Mouse (Mus musculus) embryonic facial prominence, embryonic 15.5 days (tissue): ENCODE measurements at regions not wholly inside any gene's neighbourhood (a gene's known extent, or its start where the extent isn't known, plus 50 kb on each side); places are given as distances from the start of the nearest gene placed in this dataset.

Experiments used
- ATAC-seq: fragments of 200-750 bp; cut with Nextera tagmentation; 2 replicates; pipeline ENCODE4 v1.8.0; 2017; ENCODE audit warnings: low read depth, moderate TSS enrichment; ENCODE audit not compliant: insufficient number of reproducible peaks, low FRiP score, low TSS enrichment
- H3K27ac ChIP-seq: fragments of 300-500 bp; sonication (generic); replicated peaks from 2 replicates; pipeline ENCODE4 v1.5.1; 2015; ENCODE audit warnings: mild to moderate bottlenecking, inconsistent platforms
- H3K27me3 ChIP-seq: fragments of 300-500 bp; sonication (generic); 2 replicates; pipeline ENCODE4 v1.6.1; 2015; ENCODE audit warnings: inconsistent platforms
- H3K36me3 ChIP-seq: fragments of 300-500 bp; sonication (generic); 2 replicates; pipeline ENCODE4 v1.6.1; 2015; ENCODE audit warnings: mild to moderate bottlenecking, inconsistent platforms
- H3K4me1 ChIP-seq: fragments of 300-500 bp; sonication (generic); 2 replicates; pipeline ENCODE4 v1.6.1; 2015; ENCODE audit warnings: inconsistent platforms
- H3K4me2 ChIP-seq: fragments of 300-500 bp; sonication (generic); replicated peaks from 2 replicates; pipeline ENCODE4 v1.6.1; 2015; ENCODE audit warnings: mild to moderate bottlenecking, inconsistent platforms
- H3K4me3 ChIP-seq: fragments of 300-500 bp; sonication (generic); replicated peaks from 2 replicates; pipeline ENCODE4 v1.5.1; 2015; ENCODE audit warnings: mild to moderate bottlenecking, inconsistent platforms
- H3K9ac ChIP-seq: fragments of 300-500 bp; sonication (generic); 2 replicates; pipeline ENCODE4 v1.6.1; 2015; ENCODE audit warnings: inconsistent platforms
- H3K9me3 ChIP-seq: fragments of 300-500 bp; sonication (generic); replicated peaks from 2 replicates; pipeline ENCODE4 v1.6.1; 2016; ENCODE audit warnings: inconsistent platforms
- WGBS: fragments of 180-500 bp; shearing (Covaris S2); methylation state at CpG from one replicate; pipeline ENCODE4 v1.1.7; 2015; 5-methylcytosine and 5-hydroxymethylcytosine counted together

GRCm38 (mm10) chr2:137704051-137704450 lies 552.3 kb upstream of the Btbd3 start:
- ATAC-seq = peak; percentile 47; the same call in 1 of the 2 replicates
- Histone ChIP-seq H3K36me3 (no peaks in the 10 kb centered on the region), H3K27me3 (no peaks in the 10 kb centered on the region), H3K9me3 (no peaks in the 10 kb centered on the region), H3K27ac (no peak overlapping the region), H3K9ac (no peak overlapping the region), H3K4me3 (no peak overlapping the region), H3K4me2 (no peak overlapping the region), H3K4me1 (peaks cover 11% of the 10 kb centered on the region; the same call in 1 of the 2 replicates)
- WGBS = 73% methylated on average over 3 of the region's 3 CpGs

- Histone ChIP-seq H3K36me3 (no peaks in the 10 kb centered on the region), H3K27me3 (no peaks in the 10 kb centered on the region), H3K4me2 (no peak overlapping the region), H3K4me1 (no peaks in the 10 kb centered on the region), H3K27ac (no peak overlapping the region), H3K9me3 (no peaks in the 10 kb centered on the region), H3K9ac (no peak overlapping the region), H3K4me3 (no peak overlapping the region)
- ATAC-seq = no peak
- 86% methylated on average over 5 of the region's 5 CpGs for WGBS
Observed at GRCm38 (mm10) chr2:137695885-137696284, 560.5 kb upstream of the Btbd3 start.

GRCm38 (mm10) chr2:137694020-137694419 lies 562.3 kb upstream of the Btbd3 start:
- Histone ChIP-seq H3K36me3 (no peaks in the 10 kb centered on the region), H3K27ac (no peak overlapping the region), H3K4me2 (no peak overlapping the region), H3K27me3 (no peaks in the 10 kb centered on the region), H3K4me1 (no peaks in the 10 kb centered on the region), H3K9ac (no peak overlapping the region), H3K9me3 (no peaks in the 10 kb centered on the region), H3K4me3 (no peak overlapping the region)
- no peak for ATAC-seq
- 45% methylated on average over 3 of the region's 3 CpGs for WGBS

GRCm38 (mm10) chr2:137687208-137687607 lies 569.2 kb upstream of the Btbd3 start:
- no peak for ATAC-seq
- Histone ChIP-seq H3K4me2 (no peak overlapping the region), H3K9me3 (no peaks in the 10 kb centered on the region), H3K4me1 (no peaks in the 10 kb centered on the region; the same call in 1 of the 2 replicates), H3K9ac (no peak overlapping the region), H3K27ac (no peak overlapping the region), H3K4me3 (no peak overlapping the region), H3K27me3 (no peaks in the 10 kb centered on the region), H3K36me3 (no peaks in the 10 kb centered on the region)
- WGBS = 54% methylated on average over 11 of the region's 11 CpGs

- Histone ChIP-seq H3K9ac (no peak overlapping the region), H3K4me1 (no peaks in the 10 kb centered on the region; the same call in 1 of the 2 replicates), H3K27ac (no peak overlapping the region), H3K4me3 (no peak overlapping the region), H3K27me3 (no peaks in the 10 kb centered on the region), H3K9me3 (no peaks in the 10 kb centered on the region), H3K4me2 (no peak overlapping the region), H3K36me3 (no peaks in the 10 kb centered on the region)
- no peak for ATAC-seq
- 47% methylated on average over 4 of the region's 4 CpGs for WGBS
Observed at GRCm38 (mm10) chr2:137686735-137687134, 569.6 kb upstream of the Btbd3 start.

GRCm38 (mm10) chr2:137681762-137682161 lies 565.3 kb upstream of the Jag1 start:
- 97% methylated on average over 1 of the region's 1 CpGs for WGBS
- ATAC-seq = no peak
- Histone ChIP-seq H3K9me3 (no peaks in the 10 kb centered on the region), H3K36me3 (no peaks in the 10 kb centered on the region), H3K4me3 (no peak overlapping the region), H3K9ac (no peak overlapping the region), H3K27me3 (no peaks in the 10 kb centered on the region), H3K27ac (no peak overlapping the region), H3K4me2 (no peak overlapping the region), H3K4me1 (no peaks in the 10 kb centered on the region)

- H3K36me3 ChIP-seq = no peaks in the 10 kb centered on the region
- H3K9ac ChIP-seq = no peak overlapping the region
- 36% methylated on average over 2 of the region's 2 CpGs for WGBS
Observed at GRCm38 (mm10) chr2:137663171-137663570, 546.7 kb upstream of the Jag1 start.

GRCm38 (mm10) chr2:137662216-137662615 lies 545.8 kb upstream of the Jag1 start:
- Histone ChIP-seq H3K9me3 (no peaks in the 10 kb centered on the region), H3K9ac (no peak overlapping the region), H3K36me3 (no peaks in the 10 kb centered on the region), H3K27me3 (no peaks in the 10 kb centered on the region), H3K4me1 (0 out of 2 replicates have a peak, but pooled peaks cover 4% of the 10 kb centered on the region), H3K4me3 (no peak overlapping the region), H3K27ac (no peak overlapping the region), H3K4me2 (no peak overlapping the region)
- 82% methylated on average over 2 of the region's 2 CpGs for WGBS
- ATAC-seq = no peak

More at GRCm38 (mm10) chr2:137663171-137663570, 546.7 kb upstream of the Jag1 start:
- ATAC-seq = no peak
- H3K27me3 ChIP-seq = no peaks in the 10 kb centered on the region
- 0 out of 2 replicates have a peak, but pooled peaks cover 4% of the 10 kb centered on the region for H3K4me1 ChIP-seq
- H3K9me3 ChIP-seq = no peaks in the 10 kb centered on the region
- no peak overlapping the region for H3K27ac ChIP-seq
- no peak overlapping the region for H3K4me3 ChIP-seq
- no peak overlapping the region for H3K4me2 ChIP-seq

GRCm38 (mm10) chr2:137660449-137660848 lies 544.0 kb upstream of the Jag1 start:
- H3K36me3 ChIP-seq = no peaks in the 10 kb centered on the region
- 49% methylated on average over 1 of the region's 1 CpGs for WGBS
- no peaks in the 10 kb centered on the region for H3K9me3 ChIP-seq
- ATAC-seq = no peak
- H3K4me3 ChIP-seq = no peak overlapping the region
- no peak overlapping the region for H3K4me2 ChIP-seq
- no peak overlapping the region for H3K27ac ChIP-seq
- 0 out of 2 replicates have a peak, but pooled peaks cover 4% of the 10 kb centered on the region for H3K4me1 ChIP-seq
- H3K9ac ChIP-seq = no peak overlapping the region
- H3K27me3 ChIP-seq = no peaks in the 10 kb centered on the region

GRCm38 (mm10) chr2:137654296-137654695 lies 537.9 kb upstream of the Jag1 start:
- H3K4me1 ChIP-seq = no peaks in the 10 kb centered on the region
- H3K4me2 ChIP-seq = no peak overlapping the region
- no peaks in the 10 kb centered on the region for H3K9me3 ChIP-seq
- WGBS = 75% methylated on average over 3 of the region's 3 CpGs
- no peaks in the 10 kb centered on the region for H3K36me3 ChIP-seq
- H3K4me3 ChIP-seq = no peak overlapping the region
- ATAC-seq = no peak
- H3K27me3 ChIP-seq = no peaks in the 10 kb centered on the region
- no peak overlapping the region for H3K27ac ChIP-seq
- H3K9ac ChIP-seq = no peak overlapping the region

- ATAC-seq = no peak
- no peaks in the 10 kb centered on the region for H3K4me1 ChIP-seq
Observed at GRCm38 (mm10) chr2:137644160-137644559, 527.7 kb upstream of the Jag1 start.

GRCm38 (mm10) chr2:137643269-137644055 lies 527.0 kb upstream of the Jag1 start:
- no peak overlapping the region for H3K4me2 ChIP-seq
- no peaks in the 10 kb centered on the region for H3K36me3 ChIP-seq
- WGBS = 60% methylated on average over 10 of the region's 10 CpGs
- no peak for ATAC-seq
- no peaks in the 10 kb centered on the region for H3K27me3 ChIP-seq
- H3K4me3 ChIP-seq = no peak overlapping the region
- no peak overlapping the region for H3K27ac ChIP-seq
- H3K9me3 ChIP-seq = no peaks in the 10 kb centered on the region
- no peak overlapping the region for H3K9ac ChIP-seq
- no peaks in the 10 kb centered on the region for H3K4me1 ChIP-seq

More at GRCm38 (mm10) chr2:137644160-137644559, 527.7 kb upstream of the Jag1 start:
- Histone ChIP-seq H3K9me3 (no peaks in the 10 kb centered on the region), H3K36me3 (no peaks in the 10 kb centered on the region), H3K4me2 (no peak overlapping the region), H3K27me3 (no peaks in the 10 kb centered on the region), H3K27ac (no peak overlapping the region), H3K9ac (no peak overlapping the region), H3K4me3 (no peak overlapping the region)
- 55% methylated on average over 2 of the region's 2 CpGs for WGBS
